Mouse (Mus musculus) MEL (cell line): ENCODE data around the gene Acot3.

ENCODE experiments used
- POLR2A ChIP-seq, 2 experiments: IDR thresholded peaks; 2 replicates each; pipeline ENCODE4 v1.6.1; 2011 to 2012; ENCODE audit warnings: low read length in 2 of 2, mild to moderate bottlenecking in 2 of 2, control low read depth in 1 of 2, improper control_type of control experiment in 1 of 2, low read depth in 1 of 2, moderate library complexity in 1 of 2; ENCODE audit not compliant: control insufficient read depth in 1 of 2, insufficient read depth in 1 of 2, poor library complexity in 1 of 2
- ZNF384 ChIP-seq: IDR thresholded peaks from 2 replicates; pipeline ENCODE4 v1.6.1; 2012; ENCODE audit warnings: low read depth, mild to moderate bottlenecking, inconsistent platforms, low read length, improper control_type of control experiment

DNA sequence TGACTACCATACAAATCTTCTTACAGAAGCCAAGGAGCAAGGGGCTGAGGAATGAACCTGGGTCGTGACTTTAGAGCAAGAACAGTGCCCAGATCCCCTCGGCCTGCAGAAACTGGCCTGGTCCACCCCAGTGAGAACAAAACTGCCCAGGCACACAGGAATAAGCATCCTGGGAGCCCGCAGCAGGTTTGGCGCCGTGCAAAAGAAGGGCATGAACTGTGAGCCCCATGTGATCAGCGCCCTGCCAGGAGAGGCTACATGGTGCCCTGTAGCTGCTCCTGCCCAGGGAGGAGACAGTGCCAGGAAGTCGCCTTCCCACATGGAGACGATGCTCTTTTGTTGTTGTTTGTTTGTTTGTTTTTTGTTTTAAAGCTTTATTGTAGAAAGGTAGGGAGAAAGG is 12.7 kb downstream of the Acot3 start:
- TF ChIP-seq POLR2A (IDR thresholded peaks at IDR 0.05; ENCODE audit: control insufficient read depth in 1 of 2, insufficient read depth in 1 of 2, low read depth in 1 of 2, low read length in 2 of 2, poor library complexity in 1 of 2) (no peak), ZNF384 (no peak)
